10 mouse cellular contexts compared by ENCODE assay signal in the genomic region with DNA sequence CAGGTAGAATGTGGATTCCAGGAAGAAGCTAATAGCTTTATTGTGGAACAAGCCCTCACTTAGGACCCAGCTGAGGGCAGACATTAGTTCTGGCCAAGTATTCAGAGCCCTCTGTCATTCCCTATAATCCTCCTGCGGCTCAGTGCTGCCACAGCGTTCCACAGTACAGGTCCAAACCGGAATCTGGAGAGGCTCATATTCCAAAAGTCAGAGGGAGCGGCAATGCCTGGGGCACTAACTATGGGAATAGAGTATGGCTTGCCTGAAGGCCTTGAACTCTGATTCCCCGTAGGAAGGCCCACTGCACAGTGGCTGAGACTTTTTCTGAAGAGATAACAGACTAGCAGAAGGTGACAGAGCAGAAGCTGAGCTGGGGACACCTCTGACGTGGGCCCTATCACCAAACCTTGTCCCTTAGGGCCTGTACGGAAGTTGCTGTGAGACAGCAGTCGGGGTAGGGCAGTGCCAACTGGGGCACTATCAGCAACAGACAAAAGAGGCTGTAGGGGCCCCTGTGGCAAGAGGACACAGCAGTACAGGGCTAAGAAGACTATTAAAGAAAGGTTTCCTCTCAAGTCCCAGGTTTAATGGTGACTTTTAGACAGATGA. TPM values are rescaled to one million over a fixed set of nuclear protein-coding genes. Genes with fewer than 3 reads are reported as not detected.
DNase-seq lines count a peak whose midpoint lies in the region; ATAC-seq lines count a peak whose summit lies in the region.
"Had no signal": no experiment of that assay in that cellular context is flagged by ENCODE, and none has a peak within 500 bp of the region (broad histone marks: within the 10 kb centered on the region; RNA-seq: fewer than 3 reads in every experiment).

No protein-coding gene starts in this region.

- no peaks in the 10 kb centered on the region for H3K9me3 ChIP-seq in neural tube, embryonic 15.5 days (replicated peaks)
- no peaks in the 10 kb centered on the region for H3K9me3 ChIP-seq in limb, embryonic 15.5 days

- 92% methylated on average over 8 of the region's 8 CpGs for WGBS in neural tube, embryonic 15.5 days
- 59% methylated on average over 8 of the region's 8 CpGs for WGBS in limb, embryonic 15.5 days

- H3K9ac ChIP-seq in neural tube, embryonic 15.5 days (replicated peaks) = no peak overlapping the region
- H3K9ac ChIP-seq in limb, embryonic 15.5 days = no peak overlapping the region

- no peaks in the 10 kb centered on the region for H3K36me3 ChIP-seq in neural tube, embryonic 15.5 days
- no peaks in the 10 kb centered on the region for H3K36me3 ChIP-seq in limb, embryonic 15.5 days

- H3K27ac ChIP-seq in neural tube, embryonic 15.5 days (replicated peaks) = peak overlapping the region; percentile 37; the same call in 1 of the 2 replicates
- peak overlapping the region; percentile 27; the same call in 1 of the 2 replicates for H3K27ac ChIP-seq in limb, embryonic 15.5 days

- H3K27me3 ChIP-seq in neural tube, embryonic 15.5 days (replicated peaks) = no peaks in the 10 kb centered on the region
- H3K27me3 ChIP-seq in limb, embryonic 15.5 days = no peaks in the 10 kb centered on the region

- H3K4me3 ChIP-seq in neural tube, embryonic 15.5 days (replicated peaks) = no peak overlapping the region
- no peak overlapping the region for H3K4me3 ChIP-seq in limb, embryonic 15.5 days

- H3K4me2 ChIP-seq in neural tube, embryonic 15.5 days = no peak overlapping the region
- H3K4me2 ChIP-seq in limb, embryonic 15.5 days = no peak overlapping the region

- ATAC-seq in neural tube, embryonic 15.5 days (ENCODE audit: low FRiP score) = no peak
- 0 out of 2 replicates have a peak, but pooled peaks have one; percentile 19 for ATAC-seq in limb, embryonic 15.5 days (ENCODE audit: insufficient number of reproducible peaks, low FRiP score, low TSS enrichment, low read depth)
- ATAC-seq: inflammation-experienced regulatory T-cells, adult 6 months had no signal

- DNase-seq in heart, adult 11 months = peak; percentile 65
- no peak for DNase-seq in heart, postnatal 10 days
- DNase-seq in neural tube, embryonic 10.5 days (ENCODE audit: extremely low spot score, low spot score) = no peak
- DNase-seq in cerebellum, adult 11 months = no peak
- DNase-seq in layer of hippocampus, postnatal 10 days (ENCODE audit: low spot score in 2 of 2) = no peak
- no peak for DNase-seq in thymus, postnatal 0 days (ENCODE audit: low spot score)
- DNase-seq: midbrain, embryonic 14.5 days had no signal

- H3K4me1 ChIP-seq in neural tube, embryonic 15.5 days = no peaks in the 10 kb centered on the region
- peaks cover 9% of the 10 kb centered on the region for H3K4me1 ChIP-seq in limb, embryonic 15.5 days

- intact Hi-C loops in heart, postnatal 10 days (cut with DNase I) = no loop called here

RNA-seq across cellular contexts. Expression of gene Xpnpep1, which starts 18.8 kb away (rescaled TPM):
- 100 to 1,000 TPM; 124 to 125 TPM for total RNA-seq in heart, postnatal 10 days (2021)
- 117 and 118 TPM in 2 replicates for polyA plus RNA-seq in neural tube, embryonic 15.5 days (2015; fragmentation: Nextera tagmentation; extraction: Ambion mirVana)
- 144 and 161 TPM in 2 replicates for polyA plus RNA-seq in limb, embryonic 15.5 days (2015; fragmentation: Nextera tagmentation; extraction: Ambion mirVana)
- 100 to 1,000 TPM; 127 to 128 TPM for total RNA-seq in layer of hippocampus, postnatal 10 days (2021)
- 79.6 and 81.6 TPM in 2 replicates for polyA plus RNA-seq in thymus, postnatal 0 days (2015; fragmentation: Nextera tagmentation; extraction: Ambion mirVana)
